Mouse (Mus musculus) kidney, embryonic 14.5 days (tissue): ENCODE data around the gene Zbtb24. TPM values are rescaled to one million over a fixed set of nuclear protein-coding genes. Genes with fewer than 3 reads are reported as not detected.

Source experiments
- ATAC-seq: fragments of 200-750 bp; cut with Nextera tagmentation; 2 replicates; pipeline ENCODE4 v1.8.0; 2017; ENCODE audit warnings: moderate number of reproducible peaks, mild to moderate bottlenecking, moderate TSS enrichment, moderate library complexity; ENCODE audit not compliant: low FRiP score, low TSS enrichment
- H3K27ac ChIP-seq: fragments of 300-500 bp; sonication (generic); 2 replicates; pipeline ENCODE4 v1.5.1; 2014; ENCODE audit warnings: low read depth, mild to moderate bottlenecking, low read length, moderate library complexity, mixed read lengths
- H3K27me3 ChIP-seq: fragments of 300-500 bp; sonication (generic); 2 replicates; pipeline ENCODE4 v1.6.1; 2014; ENCODE audit warnings: mild to moderate bottlenecking, low read length; ENCODE audit not compliant: control insufficient read depth, insufficient read depth
- H3K36me3 ChIP-seq: fragments of 300-500 bp; sonication (generic); 2 replicates; pipeline ENCODE4 v1.6.1; 2014; ENCODE audit warnings: low read length, mixed read lengths; ENCODE audit not compliant: control insufficient read depth, insufficient read depth
- H3K4me1 ChIP-seq: fragments of 300-500 bp; sonication (generic); 2 replicates; pipeline ENCODE4 v1.6.1; 2014; ENCODE audit warnings: low read length, mixed read lengths; ENCODE audit not compliant: control insufficient read depth, insufficient read depth
- H3K4me2 ChIP-seq: fragments of 300-500 bp; sonication (generic); replicated peaks from 2 replicates; pipeline ENCODE4 v1.6.1; 2014; ENCODE audit warnings: low read depth, mild to moderate bottlenecking, low read length
- H3K4me3 ChIP-seq: fragments of 300-500 bp; sonication (generic); 2 replicates; pipeline ENCODE4 v1.5.1; 2014; ENCODE audit warnings: mild to moderate bottlenecking, low read length
- H3K9ac ChIP-seq: fragments of 300-500 bp; sonication (generic); 2 replicates; pipeline ENCODE4 v1.6.1; 2014; ENCODE audit warnings: low read depth, mild to moderate bottlenecking, low read length, moderate library complexity
- H3K9me3 ChIP-seq: fragments of 300-500 bp; sonication (generic); 2 replicates; pipeline ENCODE4 v1.6.1; 2016; ENCODE audit warnings: low read length; ENCODE audit not compliant: control insufficient read depth
- WGBS: fragments of 180-500 bp; shearing (Covaris S2); extraction: QIAGEN DNeasy Blood & Tissue Kit; methylation state at CpG from one replicate; pipeline ENCODE4 v1.1.7; 2014; 5-methylcytosine and 5-hydroxymethylcytosine counted together
- polyA plus RNA-seq: library from polyadenylated mRNA; unstranded; fragments of >200 nt; fragmentation: Nextera tagmentation; extraction: Ambion mirVana; gene quantifications from 2 replicates; pipeline ENCODE4 v1.2.1, GENCODE M21; 2014

Gene Zbtb24
- polyA plus RNA-seq, 1 experiment from 2014 or later: 19.2 TPM

GRCm38 (mm10) chr10:41423681-41424080, 26.5 kb upstream of the Zbtb24 start:
- no peaks in the 10 kb centered on the region for H3K4me1 ChIP-seq
- WGBS: 95% methylated on average over 2 of the region's 2 CpGs
- ATAC-seq: no peak

GRCm38 (mm10) chr10:41426368-41426767, 23.8 kb upstream of the Zbtb24 start:
- Histone ChIP-seq H3K4me2 (no peak overlapping the region), H3K36me3 (no peaks in the 10 kb centered on the region), H3K27ac (no peak overlapping the region), H3K9me3 (no peaks in the 10 kb centered on the region), H3K9ac (no peak overlapping the region), H3K4me1 (no peaks in the 10 kb centered on the region), H3K27me3 (no peaks in the 10 kb centered on the region), H3K4me3 (no peak overlapping the region)
- 59% methylated on average over 6 of the region's 6 CpGs for WGBS
- no peak for ATAC-seq

More at GRCm38 (mm10) chr10:41423681-41424080, 26.5 kb upstream of the Zbtb24 start:
- Histone ChIP-seq H3K4me2 (no peak overlapping the region), H3K27ac (no peak overlapping the region), H3K9me3 (no peaks in the 10 kb centered on the region), H3K36me3 (no peaks in the 10 kb centered on the region), H3K9ac (no peak overlapping the region), H3K27me3 (no peaks in the 10 kb centered on the region), H3K4me3 (no peak overlapping the region)

GRCm38 (mm10) chr10:41434624-41435023, 15.6 kb upstream of the Zbtb24 start:
- no peak for ATAC-seq
- Histone ChIP-seq H3K4me1 (no peaks in the 10 kb centered on the region), H3K9ac (no peak overlapping the region), H3K27me3 (no peaks in the 10 kb centered on the region), H3K4me2 (no peak overlapping the region), H3K27ac (no peak overlapping the region), H3K9me3 (no peaks in the 10 kb centered on the region), H3K4me3 (no peak overlapping the region), H3K36me3 (no peaks in the 10 kb centered on the region)
- 25% methylated on average over 4 of the region's 4 CpGs for WGBS

GRCm38 (mm10) chr10:41435141-41435540, 15.0 kb upstream of the Zbtb24 start:
- H3K9me3 ChIP-seq: no peaks in the 10 kb centered on the region
- no peak overlapping the region for H3K9ac ChIP-seq
- WGBS: 46% methylated on average over 3 of the region's 3 CpGs
- H3K36me3 ChIP-seq: no peaks in the 10 kb centered on the region
- no peak overlapping the region for H3K4me2 ChIP-seq
- no peaks in the 10 kb centered on the region for H3K4me1 ChIP-seq
- no peak overlapping the region for H3K4me3 ChIP-seq
- H3K27me3 ChIP-seq: no peaks in the 10 kb centered on the region
- no peak for ATAC-seq
- no peak overlapping the region for H3K27ac ChIP-seq

GRCm38 (mm10) chr10:41448216-41448615, 2.0 kb upstream of the Zbtb24 start:
- H3K27ac ChIP-seq: no peak overlapping the region
- no peak overlapping the region for H3K4me3 ChIP-seq
- no peak overlapping the region for H3K9ac ChIP-seq
- no peak overlapping the region for H3K4me2 ChIP-seq
- peaks cover 5% of the 10 kb centered on the region; the same call in 1 of the 2 replicates for H3K36me3 ChIP-seq
- 83% methylated on average over 1 of the region's 1 CpGs for WGBS
- no peaks in the 10 kb centered on the region for H3K9me3 ChIP-seq
- no peaks in the 10 kb centered on the region for H3K27me3 ChIP-seq
- peaks cover 7% of the 10 kb centered on the region for H3K4me1 ChIP-seq
- ATAC-seq: no peak

- peak overlapping the region; percentile 91 for H3K4me3 ChIP-seq
- H3K27ac ChIP-seq: peak overlapping the region; percentile 53; the same call in 1 of the 2 replicates
- no peaks in the 10 kb centered on the region for H3K27me3 ChIP-seq
- peak overlapping the region; percentile 55 for H3K4me2 ChIP-seq
- peak; percentile 77 for ATAC-seq
- H3K4me1 ChIP-seq: peaks cover 7% of the 10 kb centered on the region
- peak overlapping the region; percentile 40; the same call in 1 of the 2 replicates for H3K9ac ChIP-seq
- H3K9me3 ChIP-seq: no peaks in the 10 kb centered on the region
- 9% methylated on average over 14 of the region's 14 CpGs for WGBS
- H3K36me3 ChIP-seq: peaks cover 5% of the 10 kb centered on the region; the same call in 1 of the 2 replicates
These were observed 499 bp upstream of the Zbtb24 start for GRCm38 (mm10) chr10:41449684-41450083.

GRCm38 (mm10) chr10:41450780-41451522, 768 bp downstream of the Zbtb24 start:
- Histone ChIP-seq H3K4me1 (peaks cover 7% of the 10 kb centered on the region), H3K27ac (peak overlapping the region; percentile 56; the same call in 1 of the 2 replicates), H3K27me3 (no peaks in the 10 kb centered on the region), H3K9ac (peak overlapping the region; percentile 87), H3K4me3 (peak overlapping the region; percentile 91), H3K9me3 (no peaks in the 10 kb centered on the region), H3K36me3 (peaks cover 8% of the 10 kb centered on the region; the same call in 1 of the 2 replicates), H3K4me2 (peak overlapping the region; percentile 56)
- WGBS: 53% methylated on average over 18 of the region's 18 CpGs
- peak; percentile 21 for ATAC-seq

GRCm38 (mm10) chr10:41451656-41452055, 1.5 kb downstream of the Zbtb24 start:
- H3K9ac ChIP-seq: no peak overlapping the region
- no peak for ATAC-seq
- no peaks in the 10 kb centered on the region for H3K9me3 ChIP-seq
- H3K4me1 ChIP-seq: peaks cover 7% of the 10 kb centered on the region
- no peak overlapping the region for H3K4me3 ChIP-seq
- WGBS: 90% methylated on average over 9 of the region's 9 CpGs
- H3K27me3 ChIP-seq: no peaks in the 10 kb centered on the region
- no peak overlapping the region for H3K27ac ChIP-seq
- peaks cover 15% of the 10 kb centered on the region; the same call in 1 of the 2 replicates for H3K36me3 ChIP-seq
- no peak overlapping the region for H3K4me2 ChIP-seq

GRCm38 (mm10) chr10:41452791-41453190, 2.6 kb downstream of the Zbtb24 start:
- H3K4me1 ChIP-seq: peaks cover 7% of the 10 kb centered on the region
- no peak overlapping the region for H3K4me3 ChIP-seq
- H3K9ac ChIP-seq: no peak overlapping the region
- H3K36me3 ChIP-seq: peaks cover 16% of the 10 kb centered on the region; the same call in 1 of the 2 replicates
- WGBS: 87% methylated on average over 3 of the region's 3 CpGs
- H3K9me3 ChIP-seq: no peaks in the 10 kb centered on the region
- H3K27ac ChIP-seq: no peak overlapping the region
- no peaks in the 10 kb centered on the region for H3K27me3 ChIP-seq
- ATAC-seq: no peak
- H3K4me2 ChIP-seq: no peak overlapping the region
